ENCODE assay signal across 11 mouse cellular contexts in genomic region chr16:90518232-90518631, GRCm38 (mm10).
DNase-seq lines count a peak whose midpoint lies in the region; ATAC-seq lines count a peak whose summit lies in the region.
"Had no signal": no experiment of that assay in that cellular context is flagged by ENCODE, and none has a peak within 500 bp of the region (broad histone marks: within the 10 kb centered on the region; RNA-seq: fewer than 3 reads in every experiment).

No protein-coding gene starts in this region.

- no peaks in the 10 kb centered on the region for H3K9me3 ChIP-seq in neural tube, embryonic 15.5 days (replicated peaks)
- H3K9me3 ChIP-seq in kidney, embryonic 15.5 days (replicated peaks) = no peaks in the 10 kb centered on the region
- H3K9me3 ChIP-seq: midbrain, embryonic 12.5 days had no signal

- WGBS in neural tube, embryonic 15.5 days = 52% methylated on average over 8 of the region's 8 CpGs
- WGBS in kidney, embryonic 15.5 days = 53% methylated on average over 8 of the region's 8 CpGs

- no peak overlapping the region for H3K27ac ChIP-seq in neural tube, embryonic 15.5 days (replicated peaks)
- H3K27ac ChIP-seq in kidney, embryonic 15.5 days = no peak overlapping the region
- H3K27ac ChIP-seq: kidney, postnatal 0 days; midbrain, embryonic 12.5 days had no signal

- H3K36me3 ChIP-seq in neural tube, embryonic 15.5 days = no peaks in the 10 kb centered on the region
- no peaks in the 10 kb centered on the region for H3K36me3 ChIP-seq in kidney, embryonic 15.5 days
- H3K36me3 ChIP-seq: midbrain, embryonic 12.5 days had no signal

- ATAC-seq in frontal cortex, adult (ENCODE audit: low TSS enrichment) = 0 out of 2 replicates have a peak, but pooled peaks have one; percentile 36
- peak; percentile 32; the same call in 1 of the 2 replicates for ATAC-seq in neural tube, embryonic 15.5 days (ENCODE audit: low FRiP score)
- no peak for ATAC-seq in kidney, embryonic 15.5 days (replicated peaks; ENCODE audit: low FRiP score)

- no peak overlapping the region for H3K4me3 ChIP-seq in neural tube, embryonic 15.5 days (replicated peaks)
- no peak overlapping the region for H3K4me3 ChIP-seq in kidney, embryonic 15.5 days (replicated peaks)
- H3K4me3 ChIP-seq: midbrain, embryonic 12.5 days had no signal

- no peak overlapping the region for H3K9ac ChIP-seq in neural tube, embryonic 15.5 days (replicated peaks)
- no peak overlapping the region for H3K9ac ChIP-seq in kidney, embryonic 15.5 days
- H3K9ac ChIP-seq: midbrain, embryonic 12.5 days had no signal

- H3K4me2 ChIP-seq in neural tube, embryonic 15.5 days = no peak overlapping the region
- no peak overlapping the region for H3K4me2 ChIP-seq in kidney, embryonic 15.5 days
- H3K4me2 ChIP-seq: midbrain, embryonic 12.5 days had no signal

- DNase-seq in frontal cortex, postnatal 14 days (ENCODE audit: low spot score in 2 of 2) = no peak
- DNase-seq in right cerebral cortex, adult 18-20 months = peak; percentile 15
- DNase-seq in right cerebral cortex, postnatal 36 days (ENCODE audit: low spot score in 2 of 2) = no peak
- DNase-seq in left cerebral cortex, postnatal 4 days = peak; percentile 87
- no peak for DNase-seq in embryo, embryonic 10.5 days (ENCODE audit: low spot score)
- DNase-seq: gastrocnemius, postnatal 14 days had no signal

- no peaks in the 10 kb centered on the region for H3K27me3 ChIP-seq in neural tube, embryonic 15.5 days (replicated peaks)
- no peaks in the 10 kb centered on the region for H3K27me3 ChIP-seq in kidney, embryonic 15.5 days
- H3K27me3 ChIP-seq: midbrain, embryonic 12.5 days had no signal

- intact Hi-C loops in left cerebral cortex, postnatal 4 days (cut with DNase I) = no loop called here

- H3K4me1 ChIP-seq in neural tube, embryonic 15.5 days = peaks cover 30% of the 10 kb centered on the region
- peaks cover 32% of the 10 kb centered on the region for H3K4me1 ChIP-seq in kidney, embryonic 15.5 days

Comparison
In these comparisons a context has a peak if more than half of its experiments do, and no peak if none do; other contexts are left out.
1. DNase-seq: peak in right cerebral cortex, adult 18-20 months (single experiment) and left cerebral cortex, postnatal 4 days (single experiment); none in frontal cortex, postnatal 14 days (0 of 2), right cerebral cortex, postnatal 36 days (0 of 2) and embryo, embryonic 10.5 days (single experiment).